In the genomic region with DNA sequence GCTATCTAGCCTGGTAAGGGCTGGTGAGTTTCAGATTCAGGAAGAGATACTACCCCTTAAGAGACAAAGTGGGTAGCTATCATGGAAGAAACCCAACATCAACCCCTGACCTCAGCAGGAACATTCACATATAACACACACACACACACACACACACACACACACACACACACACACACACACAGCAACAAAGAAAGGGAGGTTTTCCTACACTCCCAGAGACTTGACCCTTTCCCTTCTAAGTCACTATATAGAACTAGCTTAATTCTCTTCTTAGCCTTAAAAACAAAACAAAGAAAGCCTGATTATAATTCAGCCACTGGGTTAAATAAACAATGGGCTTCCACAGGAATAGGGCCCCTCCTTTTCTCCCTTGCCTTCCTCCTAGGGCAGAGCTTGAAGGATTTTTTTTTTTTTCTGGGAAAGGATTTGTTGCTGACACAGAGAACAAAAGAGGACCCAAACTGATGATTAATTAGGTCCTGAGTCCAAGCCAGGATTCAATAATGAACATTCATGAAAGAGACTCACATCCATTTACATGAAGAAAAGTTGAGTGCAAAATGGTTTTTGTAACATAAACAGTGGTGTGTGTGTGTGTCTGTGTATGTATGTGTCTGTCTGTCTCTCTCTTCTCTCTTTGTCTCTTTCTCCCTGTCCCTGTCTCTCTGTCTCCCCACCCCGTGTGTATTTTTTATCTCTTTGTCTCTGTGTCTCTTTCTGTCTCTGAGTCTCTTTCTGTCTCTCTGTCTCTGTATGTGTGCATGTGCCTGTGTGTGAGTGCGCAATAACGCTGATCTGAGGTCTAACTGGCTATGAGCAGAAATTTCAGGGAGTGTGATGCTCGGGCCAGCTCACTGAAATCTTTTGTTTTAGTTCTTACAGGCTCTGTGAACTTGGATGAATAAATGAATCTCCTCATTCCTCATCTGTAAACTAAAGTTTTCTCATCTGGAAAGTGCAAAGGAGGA, we compare ENCODE assay signal across 13 mouse cellular contexts.
DNase-seq lines count a peak whose midpoint lies in the region; ATAC-seq and TF ChIP-seq lines count a peak whose summit lies in the region.
"Had no signal": no experiment of that assay in that cellular context is flagged by ENCODE, and none has a peak within 500 bp of the region (broad histone marks: within the 10 kb centered on the region; RNA-seq: fewer than 3 reads in every experiment).

No protein-coding gene starts in this region.

- H3K9me3 ChIP-seq in heart, postnatal 0 days (replicated peaks; ENCODE audit: control insufficient read depth, low read length) = no peaks in the 10 kb centered on the region
- no peaks in the 10 kb centered on the region for H3K9me3 ChIP-seq in embryonic facial prominence, embryonic 10.5 days
- no peaks in the 10 kb centered on the region for H3K9me3 ChIP-seq in hindbrain, embryonic 15.5 days
- no peaks in the 10 kb centered on the region for H3K9me3 ChIP-seq in midbrain, embryonic 14.5 days (ENCODE audit: control insufficient read depth, low read length)
- H3K9me3 ChIP-seq: intestine, embryonic 15.5 days had no signal

- H3K4me3 ChIP-seq in heart, postnatal 0 days (ENCODE audit: low read depth, low read length) = no peak overlapping the region
- no peak overlapping the region for H3K4me3 ChIP-seq in embryonic facial prominence, embryonic 10.5 days
- H3K4me3 ChIP-seq in hindbrain, embryonic 15.5 days = no peak overlapping the region
- no peak overlapping the region for H3K4me3 ChIP-seq in midbrain, embryonic 14.5 days (replicated peaks; ENCODE audit: low read depth, low read length)
- H3K4me3 ChIP-seq: intestine, embryonic 15.5 days had no signal

- ATAC-seq in heart, postnatal 0 days (ENCODE audit: insufficient read depth, low read depth) = 0 out of 2 replicates have a peak, but pooled peaks have one; percentile 20
- peak; percentile 71; the same call in 1 of the 2 replicates for ATAC-seq in hindbrain, embryonic 15.5 days (ENCODE audit: low FRiP score, low read depth)
- no peak for ATAC-seq in midbrain, embryonic 14.5 days (ENCODE audit: low FRiP score, low TSS enrichment)
- ATAC-seq: intestine, embryonic 15.5 days had no signal

- WGBS in heart, postnatal 0 days = 71% methylated on average over 4 of the region's 4 CpGs
- WGBS in embryonic facial prominence, embryonic 10.5 days = 76% methylated on average over 4 of the region's 4 CpGs
- 49% methylated on average over 4 of the region's 4 CpGs for WGBS in hindbrain, embryonic 15.5 days
- 65% methylated on average over 4 of the region's 4 CpGs for WGBS in midbrain, embryonic 14.5 days

- TF ChIP-seq EP300 in heart, postnatal 0 days (IDR thresholded peaks at IDR 0.05; ENCODE audit: low read depth) = no peak

- no peak overlapping the region for H3K27ac ChIP-seq in heart, postnatal 0 days (ENCODE audit: low read depth)
- peak overlapping the region; percentile 14; the same call in 1 of the 2 replicates for H3K27ac ChIP-seq in embryonic facial prominence, embryonic 10.5 days (replicated peaks)
- peak overlapping the region; percentile 27; the same call in 1 of the 2 replicates for H3K27ac ChIP-seq in hindbrain, embryonic 15.5 days (replicated peaks)
- H3K27ac ChIP-seq in midbrain, embryonic 14.5 days (replicated peaks; ENCODE audit: low read depth, low read length) = no peak overlapping the region
- H3K27ac ChIP-seq: intestine, embryonic 15.5 days; macrophage had no signal

- no peak overlapping the region for H3K9ac ChIP-seq in heart, postnatal 0 days (replicated peaks; ENCODE audit: low read depth, low read length)
- H3K9ac ChIP-seq in hindbrain, embryonic 15.5 days = no peak overlapping the region
- no peak overlapping the region for H3K9ac ChIP-seq in midbrain, embryonic 14.5 days (replicated peaks; ENCODE audit: low read length)
- H3K9ac ChIP-seq: intestine, embryonic 15.5 days had no signal

- H3K4me2 ChIP-seq in heart, postnatal 0 days (ENCODE audit: low read depth, low read length) = no peak overlapping the region
- no peak overlapping the region for H3K4me2 ChIP-seq in hindbrain, embryonic 15.5 days
- no peak overlapping the region for H3K4me2 ChIP-seq in midbrain, embryonic 14.5 days (ENCODE audit: low read length)
- H3K4me2 ChIP-seq: intestine, embryonic 15.5 days had no signal

- H3K36me3 ChIP-seq in heart, postnatal 0 days (replicated peaks; ENCODE audit: control insufficient read depth, insufficient read depth, low read length) = no peaks in the 10 kb centered on the region
- no peaks in the 10 kb centered on the region for H3K36me3 ChIP-seq in embryonic facial prominence, embryonic 10.5 days (replicated peaks)
- no peaks in the 10 kb centered on the region for H3K36me3 ChIP-seq in hindbrain, embryonic 15.5 days
- no peaks in the 10 kb centered on the region for H3K36me3 ChIP-seq in midbrain, embryonic 14.5 days (ENCODE audit: control insufficient read depth, insufficient read depth, low read length)
- H3K36me3 ChIP-seq: intestine, embryonic 15.5 days had no signal

- DNase-seq in heart, postnatal 0 days (ENCODE audit: low spot score) = peak; percentile 9
- DNase-seq in heart, adult 11 months = no peak
- DNase-seq in embryonic facial prominence, embryonic 10.5 days (ENCODE audit: low spot score) = no peak
- DNase-seq in midbrain, embryonic 14.5 days = peak; percentile 25
- no peak for DNase-seq in layer of hippocampus, postnatal 36 days
- DNase-seq in layer of hippocampus, postnatal 10 days (ENCODE audit: low spot score in 2 of 2) = no peak
- no peak for DNase-seq in adrenal gland, adult 8-10 months
- DNase-seq: adrenal gland, adult 2 months; cerebellum, postnatal 14 days; left cerebral cortex, postnatal 4 days had no signal

- TF ChIP-seq CTCF in heart, postnatal 0 days (IDR thresholded peaks at IDR 0.05; ENCODE audit: low read depth) = no peak

- no peaks in the 10 kb centered on the region for H3K4me1 ChIP-seq in heart, postnatal 0 days (ENCODE audit: control insufficient read depth, insufficient read depth)
- H3K4me1 ChIP-seq in embryonic facial prominence, embryonic 10.5 days = peaks cover 16% of the 10 kb centered on the region
- H3K4me1 ChIP-seq in hindbrain, embryonic 15.5 days (replicated peaks) = 0 out of 2 replicates have a peak, but pooled peaks cover 3% of the 10 kb centered on the region
- no peaks in the 10 kb centered on the region for H3K4me1 ChIP-seq in midbrain, embryonic 14.5 days (ENCODE audit: control insufficient read depth, insufficient read depth, low read length)
- H3K4me1 ChIP-seq: intestine, embryonic 15.5 days had no signal

- H3K27me3 ChIP-seq in heart, postnatal 0 days (ENCODE audit: control insufficient read depth, insufficient read depth, low read length) = no peaks in the 10 kb centered on the region
- no peaks in the 10 kb centered on the region; the same call in 1 of the 2 replicates for H3K27me3 ChIP-seq in embryonic facial prominence, embryonic 10.5 days (replicated peaks; ENCODE audit: low read depth, poor library complexity, severe bottlenecking)
- H3K27me3 ChIP-seq in hindbrain, embryonic 15.5 days = no peaks in the 10 kb centered on the region
- H3K27me3 ChIP-seq in midbrain, embryonic 14.5 days (ENCODE audit: control insufficient read depth, insufficient read depth, low read length) = no peaks in the 10 kb centered on the region
- H3K27me3 ChIP-seq: intestine, embryonic 15.5 days had no signal

Comparison
In these comparisons a context has a peak if more than half of its experiments do, and no peak if none do; other contexts are left out.
1. DNase-seq: peak in heart, postnatal 0 days (single experiment) and midbrain, embryonic 14.5 days (single experiment); none in heart, adult 11 months (single experiment), embryonic facial prominence, embryonic 10.5 days (single experiment), layer of hippocampus, postnatal 36 days (0 of 2), layer of hippocampus, postnatal 10 days (0 of 2) and adrenal gland, adult 8-10 months (single experiment).
2. H3K27ac ChIP-seq: peak in embryonic facial prominence, embryonic 10.5 days (single experiment) and hindbrain, embryonic 15.5 days (single experiment); none in heart, postnatal 0 days (single experiment) and midbrain, embryonic 14.5 days (single experiment).